Mouse (Mus musculus) heart, postnatal 14 days (tissue): ENCODE measurements around the gene Axdnd1. TPM values are rescaled to one million over a fixed set of nuclear protein-coding genes. Genes with fewer than 3 reads are reported as not detected.

Experiments used
- total RNA-seq, 2 experiments: library from RNA; stranded (reverse); gene quantifications; 2 replicates each; pipeline ENCODE4 v1.2.3; 2021

Gene Axdnd1
- total RNA-seq, 2 experiments from 2014 or later = 0.61 TPM; not detected in 1

Other genes starting within 250 kb of the Axdnd1 start
- gene Fam163a, start 216.1 kb downstream of the Axdnd1 start, total RNA-seq = under 1 TPM; 0.07 to 0.19 TPM
- 1 to 10 TPM in 1 of 2 experiments, not detected in 1; 1.9 TPM for gene Tdrd5, start 117.5 kb downstream of the Axdnd1 start, total RNA-seq
- under 1 TPM; 0.10 to 0.32 TPM for gene Nphs2, start 110.4 kb downstream of the Axdnd1 start, total RNA-seq
- 100 to 1,000 TPM; 387 to 449 TPM for gene Gm2000, start 55.1 kb downstream of the Axdnd1 start, total RNA-seq
- 10 to 100 TPM; 15.1 to 17.1 TPM for gene Soat1, start 53.2 kb upstream of the Axdnd1 start, total RNA-seq
- 10 to 100 TPM; 39.9 to 45.6 TPM for gene Gm10031, start 102.9 kb upstream of the Axdnd1 start, total RNA-seq
- 10 to 100 TPM; 20.1 to 23.5 TPM for gene Abl2, start 137.6 kb upstream of the Axdnd1 start, total RNA-seq